Mouse (Mus musculus): Measurements from ENCODE around the gene Dner. TPM values are rescaled to one million over a fixed set of nuclear protein-coding genes. Genes with fewer than 3 reads are reported as not detected.

Dner gene
- polyA plus RNA-seq, 1 experiment from 2014 or later: 6.4 TPM

DNA sequence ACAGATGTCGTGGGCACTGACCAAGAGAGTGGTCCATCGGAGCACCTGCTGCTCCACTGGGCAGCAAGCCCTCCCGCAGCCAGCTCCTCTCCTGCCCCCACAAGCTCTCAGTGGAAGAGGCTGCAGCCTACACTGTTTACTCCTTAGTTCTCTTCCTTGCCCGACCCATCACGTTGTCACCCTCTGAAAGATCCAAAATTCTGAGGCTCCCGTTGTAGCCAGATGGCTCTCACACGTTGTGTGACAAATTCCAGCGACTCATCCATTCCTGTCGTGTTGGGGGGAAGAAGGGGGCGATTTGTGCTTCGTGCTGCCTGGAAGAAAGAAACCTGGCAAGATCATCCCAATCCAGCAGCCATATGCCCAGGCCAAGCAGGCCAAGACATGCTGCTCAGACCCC lies 268.3 kb downstream of the Dner start:
- Histone ChIP-seq H3K4me2 (replicated peaks) (no peak overlapping the region), H3K9ac (no peak overlapping the region), H3K27ac (no peak overlapping the region), H3K27me3 (no peaks in the 10 kb centered on the region), H3K36me3 (no peaks in the 10 kb centered on the region), H3K4me1 (no peaks in the 10 kb centered on the region), H3K9me3 (no peaks in the 10 kb centered on the region), H3K4me3 (no peak overlapping the region)
- ATAC-seq (ENCODE audit: low FRiP score, low read depth): no peak
- WGBS: 79% methylated on average over 11 of the region's 11 CpGs

- H3K36me3 ChIP-seq: no peaks in the 10 kb centered on the region
- no peak for ATAC-seq (ENCODE audit: low FRiP score, low read depth)
- H3K27ac ChIP-seq: no peak overlapping the region
- no peaks in the 10 kb centered on the region for H3K4me1 ChIP-seq
- H3K4me2 ChIP-seq (replicated peaks): no peak overlapping the region
- no peaks in the 10 kb centered on the region for H3K9me3 ChIP-seq
- H3K9ac ChIP-seq: no peak overlapping the region
- H3K27me3 ChIP-seq: no peaks in the 10 kb centered on the region
- WGBS: 79% methylated on average over 5 of the region's 5 CpGs
- H3K4me3 ChIP-seq: no peak overlapping the region
Observed at GRCm38 (mm10) chr1:84426679-84427078, 269.3 kb downstream of the Dner start.

GRCm38 (mm10) chr1:84422881-84423280 lies 273.1 kb downstream of the Dner start:
- no peaks in the 10 kb centered on the region for H3K36me3 ChIP-seq
- no peak overlapping the region for H3K4me3 ChIP-seq
- H3K27me3 ChIP-seq: no peaks in the 10 kb centered on the region
- H3K27ac ChIP-seq: no peak overlapping the region
- WGBS: 78% methylated on average over 2 of the region's 2 CpGs
- no peaks in the 10 kb centered on the region for H3K4me1 ChIP-seq
- no peaks in the 10 kb centered on the region for H3K9me3 ChIP-seq
- no peak for ATAC-seq (ENCODE audit: low FRiP score, low read depth)
- H3K4me2 ChIP-seq (replicated peaks): no peak overlapping the region
- H3K9ac ChIP-seq: no peak overlapping the region

GRCm38 (mm10) chr1:84421845-84422244 lies 274.2 kb downstream of the Dner start:
- ATAC-seq (ENCODE audit: low FRiP score, low read depth): no peak
- no peaks in the 10 kb centered on the region for H3K36me3 ChIP-seq
- H3K9ac ChIP-seq: no peak overlapping the region
- H3K4me1 ChIP-seq: 0 out of 2 replicates have a peak, but pooled peaks cover 5% of the 10 kb centered on the region
- no peak overlapping the region for H3K4me3 ChIP-seq
- WGBS: 70% methylated on average over 1 of the region's 1 CpGs
- no peak overlapping the region for H3K4me2 ChIP-seq (replicated peaks)
- no peaks in the 10 kb centered on the region for H3K9me3 ChIP-seq
- no peak overlapping the region for H3K27ac ChIP-seq
- no peaks in the 10 kb centered on the region for H3K27me3 ChIP-seq

- H3K27ac ChIP-seq: no peak overlapping the region
- H3K4me2 ChIP-seq (replicated peaks): no peak overlapping the region
- H3K4me3 ChIP-seq: no peak overlapping the region
- no peaks in the 10 kb centered on the region for H3K27me3 ChIP-seq
- no peak overlapping the region for H3K9ac ChIP-seq
- no peaks in the 10 kb centered on the region for H3K36me3 ChIP-seq
- 0 out of 2 replicates have a peak, but pooled peaks cover 5% of the 10 kb centered on the region for H3K4me1 ChIP-seq
- no peak for ATAC-seq (ENCODE audit: low FRiP score, low read depth)
- no peaks in the 10 kb centered on the region for H3K9me3 ChIP-seq
- 61% methylated on average over 2 of the region's 2 CpGs for WGBS
Observed at GRCm38 (mm10) chr1:84419416-84419815, 276.6 kb downstream of the Dner start.

DNA sequence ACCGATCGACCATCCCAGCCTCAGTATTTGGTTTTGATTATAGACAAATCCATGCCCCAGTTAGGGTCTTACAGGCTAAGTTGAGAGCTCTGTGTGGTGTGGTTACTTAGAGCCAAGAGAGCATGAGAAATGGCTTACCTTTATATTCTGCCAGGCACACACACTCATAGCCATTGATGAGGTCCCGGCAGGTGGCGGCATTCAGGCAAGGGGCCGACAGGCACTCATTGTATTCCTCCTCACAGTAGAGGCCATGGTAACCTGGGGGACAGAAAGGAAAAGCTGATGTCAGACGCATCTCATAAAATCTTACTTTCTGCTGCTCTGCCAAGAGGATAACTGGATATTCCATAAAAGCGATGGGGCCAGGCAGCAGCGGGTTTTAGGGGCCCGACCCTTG lies 277.5 kb downstream of the Dner start:
- 59% methylated on average over 9 of the region's 9 CpGs for WGBS
- no peak overlapping the region for H3K27ac ChIP-seq

DNA sequence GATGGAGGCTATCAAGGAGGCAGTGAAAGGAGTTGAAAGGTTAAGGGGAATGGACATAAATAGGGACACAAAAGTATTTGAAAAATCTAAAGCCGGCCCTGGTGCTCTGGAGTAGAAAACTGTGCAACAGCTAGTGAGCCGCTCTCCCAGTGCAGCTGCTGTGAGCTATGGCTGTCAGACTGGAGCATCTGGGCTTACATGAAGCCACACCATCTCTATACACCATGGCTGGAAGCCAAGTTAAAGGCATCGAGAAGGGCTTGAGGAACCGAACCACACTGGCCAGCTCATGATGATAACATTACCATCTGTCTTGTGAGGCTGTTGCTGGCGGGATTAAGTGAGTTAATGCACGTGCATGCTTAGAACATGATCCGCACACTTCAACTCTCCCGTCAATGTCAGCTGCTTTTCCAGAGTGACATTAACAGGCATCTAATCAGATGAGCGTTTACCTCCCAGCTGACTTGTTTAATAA lies 278.2 kb downstream of the Dner start:
- H3K4me1 ChIP-seq: 0 out of 2 replicates have a peak, but pooled peaks cover 5% of the 10 kb centered on the region
- H3K9ac ChIP-seq: no peak overlapping the region
- no peak overlapping the region for H3K4me2 ChIP-seq (replicated peaks)
- WGBS: 54% methylated on average over 9 of the region's 9 CpGs
- no peaks in the 10 kb centered on the region; the same call in 1 of the 2 replicates for H3K27me3 ChIP-seq
- no peak overlapping the region for H3K4me3 ChIP-seq
- ATAC-seq (ENCODE audit: low FRiP score, low read depth): peak; percentile 90
- no peaks in the 10 kb centered on the region for H3K36me3 ChIP-seq
- no peaks in the 10 kb centered on the region for H3K9me3 ChIP-seq
- H3K27ac ChIP-seq: no peak overlapping the region

More for the DNA sequence above, 277.5 kb downstream of the Dner start:
- H3K4me3 ChIP-seq: no peak overlapping the region
- H3K36me3 ChIP-seq: no peaks in the 10 kb centered on the region
- no peak overlapping the region for H3K9ac ChIP-seq
- peak; percentile 48 for ATAC-seq (ENCODE audit: low FRiP score, low read depth)
- no peaks in the 10 kb centered on the region; the same call in 1 of the 2 replicates for H3K27me3 ChIP-seq
- 0 out of 2 replicates have a peak, but pooled peaks cover 5% of the 10 kb centered on the region for H3K4me1 ChIP-seq
- no peak overlapping the region for H3K4me2 ChIP-seq (replicated peaks)
- no peaks in the 10 kb centered on the region for H3K9me3 ChIP-seq

- Histone ChIP-seq H3K4me2 (replicated peaks) (no peak overlapping the region), H3K9me3 (no peaks in the 10 kb centered on the region), H3K36me3 (no peaks in the 10 kb centered on the region), H3K4me1 (0 out of 2 replicates have a peak, but pooled peaks cover 5% of the 10 kb centered on the region), H3K27me3 (no peaks in the 10 kb centered on the region; the same call in 1 of the 2 replicates), H3K4me3 (no peak overlapping the region), H3K9ac (no peak overlapping the region), H3K27ac (no peak overlapping the region)
- ATAC-seq (ENCODE audit: low FRiP score, low read depth): no peak
- WGBS: 72% methylated on average over 6 of the region's 6 CpGs
Observed at GRCm38 (mm10) chr1:84417276-84417675, 278.7 kb downstream of the Dner start.

GRCm38 (mm10) chr1:84414464-84414863 lies 281.6 kb downstream of the Dner start:
- WGBS: 86% methylated on average over 3 of the region's 3 CpGs
- H3K4me1 ChIP-seq: 0 out of 2 replicates have a peak, but pooled peaks cover 5% of the 10 kb centered on the region
- H3K27me3 ChIP-seq: no peaks in the 10 kb centered on the region; the same call in 1 of the 2 replicates
- H3K9ac ChIP-seq: no peak overlapping the region
- no peak overlapping the region for H3K4me2 ChIP-seq (replicated peaks)
- no peak overlapping the region for H3K4me3 ChIP-seq
- H3K9me3 ChIP-seq: peaks cover 4% of the 10 kb centered on the region; the same call in 1 of the 2 replicates
- no peak overlapping the region for H3K27ac ChIP-seq
- H3K36me3 ChIP-seq: no peaks in the 10 kb centered on the region
- ATAC-seq (ENCODE audit: low FRiP score, low read depth): no peak

DNA sequence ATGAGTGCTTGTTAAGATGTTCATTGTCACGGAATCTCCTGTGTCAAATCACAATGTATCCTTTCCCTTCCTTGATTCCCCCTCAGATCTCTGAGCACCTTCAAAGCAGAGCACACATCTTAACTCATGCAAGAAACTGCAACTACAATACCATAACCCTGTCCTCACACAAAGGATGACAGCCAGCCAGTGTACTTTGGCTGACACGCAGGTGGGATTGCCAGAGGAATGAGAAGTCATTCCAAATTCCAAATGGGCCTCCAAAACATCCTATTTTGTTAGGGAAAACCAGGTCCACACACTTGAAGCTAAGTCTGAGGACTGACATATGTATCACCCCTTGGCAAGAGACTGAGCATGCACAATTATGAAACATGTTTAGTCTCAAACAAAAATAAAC lies 286.5 kb downstream of the Dner start:
- Histone ChIP-seq H3K4me1 (0 out of 2 replicates have a peak, but pooled peaks cover 7% of the 10 kb centered on the region), H3K9ac (no peak overlapping the region), H3K9me3 (peaks cover 4% of the 10 kb centered on the region; the same call in 1 of the 2 replicates), H3K27ac (no peak overlapping the region), H3K4me3 (no peak overlapping the region), H3K4me2 (replicated peaks) (no peak overlapping the region), H3K27me3 (no peaks in the 10 kb centered on the region; the same call in 1 of the 2 replicates), H3K36me3 (no peaks in the 10 kb centered on the region)
- 83% methylated on average over 2 of the region's 2 CpGs for WGBS
- no peak for ATAC-seq (ENCODE audit: low FRiP score, low read depth)

DNA sequence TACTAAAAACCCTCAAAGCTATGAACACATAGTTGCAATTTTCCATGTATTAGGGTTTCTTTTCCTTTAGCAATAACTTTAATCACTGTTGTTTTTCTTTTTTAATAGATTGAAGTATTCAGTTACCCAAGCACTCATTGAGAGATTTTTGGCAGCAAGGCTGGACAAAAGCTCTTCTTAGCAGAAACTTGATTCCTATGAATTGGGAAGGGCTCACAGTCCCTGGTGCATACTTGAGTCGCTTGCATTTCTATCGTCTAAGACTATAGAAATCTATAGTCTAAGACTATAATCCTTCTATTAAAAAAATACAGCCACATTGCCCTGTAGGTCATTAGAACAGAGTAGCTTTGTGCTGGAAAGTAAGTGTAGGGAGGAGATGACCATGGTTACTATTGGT lies 287.1 kb downstream of the Dner start:
- Histone ChIP-seq H3K27me3 (no peaks in the 10 kb centered on the region), H3K4me3 (no peak overlapping the region), H3K9me3 (peaks cover 4% of the 10 kb centered on the region; the same call in 1 of the 2 replicates), H3K9ac (no peak overlapping the region), H3K27ac (no peak overlapping the region), H3K36me3 (no peaks in the 10 kb centered on the region), H3K4me1 (0 out of 2 replicates have a peak, but pooled peaks cover 8% of the 10 kb centered on the region), H3K4me2 (replicated peaks) (no peak overlapping the region)
- no peak for ATAC-seq (ENCODE audit: low FRiP score, low read depth)
- WGBS: 42% methylated on average over 2 of the region's 2 CpGs

GRCm38 (mm10) chr1:84406891-84407290 lies 289.1 kb downstream of the Dner start:
- no peak for ATAC-seq (ENCODE audit: low FRiP score, low read depth)
- Histone ChIP-seq H3K9me3 (peaks cover 4% of the 10 kb centered on the region; the same call in 1 of the 2 replicates), H3K36me3 (no peaks in the 10 kb centered on the region), H3K9ac (no peak overlapping the region), H3K4me2 (replicated peaks) (no peak overlapping the region), H3K27me3 (no peaks in the 10 kb centered on the region), H3K4me3 (no peak overlapping the region), H3K27ac (no peak overlapping the region), H3K4me1 (0 out of 2 replicates have a peak, but pooled peaks cover 8% of the 10 kb centered on the region)
- 69% methylated on average over 4 of the region's 4 CpGs for WGBS

Measured in limb, embryonic 13.5 days (tissue).